Mouse (Mus musculus) cerebellum, adult 2 months (tissue): ENCODE measurements around the gene U2af1l4.

Experiments
- CTCF ChIP-seq: fragments of 200-500 bp; IDR thresholded peaks from 2 replicates; pipeline ENCODE4 v1.5.1; 2011; ENCODE audit warnings: low read depth, mild to moderate bottlenecking, control low read depth, low read length, moderate library complexity, borderline replicate concordance; ENCODE audit not compliant: insufficient read depth
- POLR2A ChIP-seq: fragments of 200-500 bp; IDR thresholded peaks from 2 replicates; pipeline ENCODE4 v1.6.1; 2011; ENCODE audit warnings: low read length, control low read depth, borderline replicate concordance; ENCODE audit not compliant: insufficient read depth

- TF ChIP-seq CTCF (no peak), POLR2A (no peak)
These were observed 36.1 kb upstream of the U2af1l4 start for GRCm38 (mm10) chr7:30526981-30527380.
